In genomic region chr14:28515331-28515730, GRCm38 (mm10) we compare ENCODE assay signal across 28 mouse cellular contexts. TPM values are rescaled to one million over a fixed set of nuclear protein-coding genes. Genes with fewer than 3 reads are reported as not detected.
DNase-seq lines count a peak whose midpoint lies in the region; ATAC-seq and TF ChIP-seq lines count a peak whose summit lies in the region.
"Had no signal": no experiment of that assay in that cellular context is flagged by ENCODE, and none has a peak within 500 bp of the region (broad histone marks: within the 10 kb centered on the region; RNA-seq: fewer than 3 reads in every experiment).

No protein-coding gene starts in this region.

- H3K9ac ChIP-seq in midbrain, embryonic 11.5 days (ENCODE audit: low read length) = no peak overlapping the region
- no peak overlapping the region for H3K9ac ChIP-seq in midbrain, embryonic 14.5 days (replicated peaks; ENCODE audit: low read length)
- H3K9ac ChIP-seq in embryonic facial prominence, embryonic 15.5 days = peak overlapping the region; percentile 31
- no peak overlapping the region for H3K9ac ChIP-seq in hindbrain, postnatal 0 days (replicated peaks; ENCODE audit: low read length)
- 0 out of 2 replicates have a peak overlapping the region, but pooled peaks have one; percentile 20 for H3K9ac ChIP-seq in limb, embryonic 15.5 days
- H3K9ac ChIP-seq: forebrain, embryonic 15.5 days; heart, embryonic 12.5 days; kidney, embryonic 15.5 days; liver, embryonic 14.5 days; lung, embryonic 15.5 days; midbrain, embryonic 13.5 days; neural tube, embryonic 12.5 days had no signal

- 0 out of 2 replicates have a peak, but pooled peaks cover 2% of the 10 kb centered on the region for H3K27me3 ChIP-seq in midbrain, embryonic 11.5 days (ENCODE audit: control insufficient read depth, insufficient read depth, low read length)
- H3K27me3 ChIP-seq in midbrain, embryonic 14.5 days (ENCODE audit: control insufficient read depth, insufficient read depth, low read length) = peaks cover 23% of the 10 kb centered on the region; the same call in 1 of the 2 replicates
- no peaks in the 10 kb centered on the region for H3K27me3 ChIP-seq in embryonic facial prominence, embryonic 15.5 days
- peaks cover 3% of the 10 kb centered on the region; the same call in 1 of the 2 replicates for H3K27me3 ChIP-seq in hindbrain, postnatal 0 days (ENCODE audit: insufficient read depth, low read length)
- 0 out of 2 replicates have a peak, but pooled peaks cover 2% of the 10 kb centered on the region for H3K27me3 ChIP-seq in limb, embryonic 15.5 days
- H3K27me3 ChIP-seq: CH12.LX; heart, embryonic 12.5 days; Patski had no signal

- ATAC-seq in midbrain, embryonic 11.5 days (ENCODE audit: low FRiP score) = no peak
- ATAC-seq in midbrain, embryonic 14.5 days (ENCODE audit: low FRiP score, low TSS enrichment) = no peak
- no peak for ATAC-seq in embryonic facial prominence, embryonic 15.5 days (ENCODE audit: insufficient number of reproducible peaks, low FRiP score, low TSS enrichment, low read depth)
- ATAC-seq in hindbrain, postnatal 0 days = no peak
- ATAC-seq in limb, embryonic 15.5 days (ENCODE audit: insufficient number of reproducible peaks, low FRiP score, low TSS enrichment, low read depth) = no peak
- ATAC-seq in CD4-positive, CD25-positive, alpha-beta regulatory T cell, adult 4 months = no peak
- ATAC-seq: forebrain, embryonic 15.5 days; midbrain, embryonic 13.5 days; Patski had no signal

- WGBS in midbrain, embryonic 11.5 days = 36% methylated on average over 6 of the region's 6 CpGs
- WGBS in midbrain, embryonic 14.5 days = 44% methylated on average over 6 of the region's 6 CpGs
- WGBS in embryonic facial prominence, embryonic 15.5 days = 29% methylated on average over 6 of the region's 6 CpGs
- WGBS in hindbrain, postnatal 0 days = 50% methylated on average over 6 of the region's 6 CpGs
- WGBS in limb, embryonic 15.5 days = 49% methylated on average over 6 of the region's 6 CpGs

- H3K9me3 ChIP-seq in midbrain, embryonic 11.5 days (ENCODE audit: control insufficient read depth, low read length) = no peaks in the 10 kb centered on the region
- no peaks in the 10 kb centered on the region for H3K9me3 ChIP-seq in midbrain, embryonic 14.5 days (ENCODE audit: control insufficient read depth, low read length)
- H3K9me3 ChIP-seq in embryonic facial prominence, embryonic 15.5 days (replicated peaks) = no peaks in the 10 kb centered on the region
- no peaks in the 10 kb centered on the region for H3K9me3 ChIP-seq in hindbrain, postnatal 0 days (ENCODE audit: low read length)
- H3K9me3 ChIP-seq in limb, embryonic 15.5 days = no peaks in the 10 kb centered on the region
- H3K9me3 ChIP-seq: forebrain, embryonic 15.5 days; heart, embryonic 12.5 days; kidney, embryonic 15.5 days; lung, embryonic 15.5 days; midbrain, embryonic 13.5 days; neural tube, embryonic 12.5 days had no signal

- peak overlapping the region; percentile 6; the same call in 1 of the 2 replicates for H3K4me2 ChIP-seq in midbrain, embryonic 11.5 days
- no peak overlapping the region for H3K4me2 ChIP-seq in midbrain, embryonic 14.5 days (ENCODE audit: low read length)
- H3K4me2 ChIP-seq in embryonic facial prominence, embryonic 15.5 days (replicated peaks) = peak overlapping the region; percentile 76
- H3K4me2 ChIP-seq in hindbrain, postnatal 0 days (ENCODE audit: low read depth, low read length) = 0 out of 2 replicates have a peak overlapping the region, but pooled peaks have one; percentile 25
- peak overlapping the region; percentile 21; the same call in 1 of the 2 replicates for H3K4me2 ChIP-seq in limb, embryonic 15.5 days
- H3K4me2 ChIP-seq: forebrain, embryonic 15.5 days; heart, embryonic 12.5 days; kidney, embryonic 15.5 days; lung, embryonic 15.5 days; neural tube, embryonic 12.5 days had no signal

- no peak overlapping the region for H3K27ac ChIP-seq in midbrain, embryonic 11.5 days (ENCODE audit: low read depth, low read length)
- H3K27ac ChIP-seq in midbrain, embryonic 14.5 days (replicated peaks; ENCODE audit: low read depth, low read length) = no peak overlapping the region
- peak overlapping the region; percentile 84 for H3K27ac ChIP-seq in embryonic facial prominence, embryonic 15.5 days (replicated peaks)
- no peak overlapping the region for H3K27ac ChIP-seq in hindbrain, postnatal 0 days
- H3K27ac ChIP-seq in limb, embryonic 15.5 days = peak overlapping the region; percentile 19
- H3K27ac ChIP-seq: forebrain, embryonic 15.5 days; kidney, embryonic 15.5 days; liver, embryonic 14.5 days; lung, embryonic 15.5 days; midbrain, embryonic 13.5 days; neural tube, embryonic 12.5 days had no signal

- no peak overlapping the region for H3K4me3 ChIP-seq in midbrain, embryonic 11.5 days (ENCODE audit: low read depth, low read length)
- H3K4me3 ChIP-seq in midbrain, embryonic 14.5 days (replicated peaks; ENCODE audit: low read depth, low read length) = no peak overlapping the region
- peak overlapping the region; percentile 75 for H3K4me3 ChIP-seq in embryonic facial prominence, embryonic 15.5 days (replicated peaks)
- no peak overlapping the region for H3K4me3 ChIP-seq in hindbrain, postnatal 0 days (ENCODE audit: low read length)
- peak overlapping the region; percentile 19 for H3K4me3 ChIP-seq in limb, embryonic 15.5 days
- H3K4me3 ChIP-seq: forebrain, embryonic 15.5 days; heart, embryonic 12.5 days; kidney, embryonic 15.5 days; lung, embryonic 15.5 days; neural tube, embryonic 12.5 days had no signal

- no peak for TF ChIP-seq CTCF in hindbrain, postnatal 0 days (IDR thresholded peaks at IDR 0.05; ENCODE audit: low read depth)

- DNase-seq in midbrain, embryonic 11.5 days (ENCODE audit: low spot score, missing footprints) = peak; percentile 84
- DNase-seq in midbrain, embryonic 14.5 days = no peak
- no peak for DNase-seq in hindbrain, postnatal 0 days (ENCODE audit: low spot score)
- DNase-seq in heart, adult 9 months (ENCODE audit: low spot score in 2 of 2) = no peak
- no peak for DNase-seq in cerebellum, postnatal 4 days (ENCODE audit: low spot score in 2 of 2)
- DNase-seq: adrenal gland, postnatal 36 days; cerebellum, adult 9-10 months; heart, postnatal 10 days; kidney, adult 11 months; kidney, postnatal 4 days; retina, postnatal 1 day; right cerebral cortex, postnatal 25 days; spleen, adult 18-20 months; thymus, postnatal 36 days had no signal

- peaks cover 22% of the 10 kb centered on the region for H3K4me1 ChIP-seq in midbrain, embryonic 11.5 days (ENCODE audit: control insufficient read depth, insufficient read depth, low read length)
- peaks cover 14% of the 10 kb centered on the region for H3K4me1 ChIP-seq in midbrain, embryonic 14.5 days (ENCODE audit: control insufficient read depth, insufficient read depth, low read length)
- peaks cover 45% of the 10 kb centered on the region for H3K4me1 ChIP-seq in embryonic facial prominence, embryonic 15.5 days
- no peaks in the 10 kb centered on the region for H3K4me1 ChIP-seq in hindbrain, postnatal 0 days (ENCODE audit: insufficient read depth, low read length)
- peaks cover 19% of the 10 kb centered on the region for H3K4me1 ChIP-seq in limb, embryonic 15.5 days

- 0 out of 2 replicates have a peak, but pooled peaks cover under 1% of the 10 kb centered on the region for H3K36me3 ChIP-seq in midbrain, embryonic 11.5 days (ENCODE audit: control insufficient read depth, insufficient read depth, low read length)
- H3K36me3 ChIP-seq in midbrain, embryonic 14.5 days (ENCODE audit: control insufficient read depth, insufficient read depth, low read length) = no peaks in the 10 kb centered on the region
- peaks cover 17% of the 10 kb centered on the region for H3K36me3 ChIP-seq in embryonic facial prominence, embryonic 15.5 days
- H3K36me3 ChIP-seq in hindbrain, postnatal 0 days (ENCODE audit: insufficient read depth, low read length) = no peaks in the 10 kb centered on the region; the same call in 1 of the 2 replicates
- peaks cover 20% of the 10 kb centered on the region; the same call in 1 of the 2 replicates for H3K36me3 ChIP-seq in limb, embryonic 15.5 days
- H3K36me3 ChIP-seq: forebrain, embryonic 15.5 days; G1E; lung, embryonic 15.5 days; midbrain, embryonic 13.5 days had no signal

RNA-seq across cellular contexts. Expression of gene Wnt5a, which starts 10.8 kb away (rescaled TPM):
- 27.8 and 31.3 TPM in 2 replicates for polyA plus RNA-seq in midbrain, embryonic 11.5 days (2014; fragmentation: Nextera tagmentation; extraction: Ambion mirVana)
- 12.1 and 17.3 TPM in 2 replicates for polyA plus RNA-seq in midbrain, embryonic 14.5 days (2014; fragmentation: Nextera tagmentation; extraction: Ambion mirVana)
- 158 and 164 TPM in 2 replicates for polyA plus RNA-seq in embryonic facial prominence, embryonic 15.5 days (2015; fragmentation: Nextera tagmentation; extraction: Ambion mirVana)
- total RNA-seq in hindbrain, postnatal 0 days (2014; rRNA removed) = 18.3 and 21.0 TPM in 2 replicates
- polyA plus RNA-seq in hindbrain, postnatal 0 days (2015; fragmentation: Nextera tagmentation; extraction: Ambion mirVana) = 17.8 and 19.6 TPM in 2 replicates
- 100 and 102 TPM in 2 replicates for polyA plus RNA-seq in limb, embryonic 15.5 days (2015; fragmentation: Nextera tagmentation; extraction: Ambion mirVana)
- not detected for polyA plus RNA-seq in CD4-positive, CD25-positive, alpha-beta regulatory T cell, adult 4 months (2017; shearing (Covaris generic))
- total RNA-seq: CH12.LX; common myeloid progenitor, adult 5-6 weeks had no signal
- polyA plus RNA-seq: G1E had no signal

Comparison
In these comparisons a context has a peak if more than half of its experiments do, and no peak if none do; other contexts are left out.
1. H3K27ac ChIP-seq: peak in embryonic facial prominence, embryonic 15.5 days (single experiment) and limb, embryonic 15.5 days (single experiment); none in midbrain, embryonic 11.5 days (single experiment), midbrain, embryonic 14.5 days (single experiment) and hindbrain, postnatal 0 days (single experiment).
2. H3K4me3 ChIP-seq: peak in embryonic facial prominence, embryonic 15.5 days (single experiment) and limb, embryonic 15.5 days (single experiment); none in midbrain, embryonic 11.5 days (single experiment), midbrain, embryonic 14.5 days (single experiment) and hindbrain, postnatal 0 days (single experiment).
3. H3K9ac ChIP-seq: peak in embryonic facial prominence, embryonic 15.5 days (single experiment) and limb, embryonic 15.5 days (single experiment); none in midbrain, embryonic 11.5 days (single experiment), midbrain, embryonic 14.5 days (single experiment) and hindbrain, postnatal 0 days (single experiment).
4. RNA of gene Wnt5a, which starts 10.8 kb away (polyA plus RNA-seq): 158 to 164 TPM in embryonic facial prominence, embryonic 15.5 days, 100 to 102 TPM in limb, embryonic 15.5 days, 27.8 to 31.3 TPM in midbrain, embryonic 11.5 days, 17.8 to 19.6 TPM in hindbrain, postnatal 0 days and 12.1 to 17.3 TPM in midbrain, embryonic 14.5 days; not detected in CD4-positive, CD25-positive, alpha-beta regulatory T cell, adult 4 months; every median in the first group is over 10 times any median in the second.